Mouse (Mus musculus) CH12.LX (cell line): Measurements from ENCODE around the gene Lyl1. TPM values are rescaled to one million over a fixed set of nuclear protein-coding genes. Genes with fewer than 3 reads are reported as not detected.

Experiments used
- DNase-seq: peaks from one replicate; pipeline ENCODE4 v3.0.0-alpha.2; 2013; ENCODE audit errors: extremely low read depth
- H3K27ac ChIP-seq: 2 replicates; pipeline ENCODE4 v1.5.1; 2012; ENCODE audit warnings: low read depth, mild to moderate bottlenecking, control low read depth, moderate library complexity; ENCODE audit not compliant: insufficient read depth
- H3K27me3 ChIP-seq: replicated peaks from 2 replicates; pipeline ENCODE3; 2012; ENCODE audit warnings: inconsistent platforms
- H3K36me3 ChIP-seq, 2 experiments: replicated peaks in 1 of 2; 2 replicates each; pipeline versions ENCODE3 to v1.6.1; 2012; ENCODE audit warnings: inconsistent platforms in 1 of 2, low read length in 1 of 2, mild to moderate bottlenecking in 1 of 2, mixed read lengths in 1 of 2, moderate library complexity in 1 of 2; ENCODE audit not compliant: control insufficient read depth in 1 of 2, insufficient read depth in 1 of 2
- H3K4me1 ChIP-seq, 2 experiments: 2 replicates each; pipeline ENCODE4 v1.6.1; 2012; ENCODE audit warnings: inconsistent platforms in 1 of 2, moderate library complexity in 1 of 2; ENCODE audit not compliant: insufficient read depth in 2 of 2, control insufficient read depth in 1 of 2
- H3K4me2 ChIP-seq: 2 replicates; pipeline ENCODE4 v1.6.1; 2012; ENCODE audit warnings: low read depth, mild to moderate bottlenecking, control low read depth; ENCODE audit not compliant: poor library complexity, insufficient read depth, severe bottlenecking
- H3K4me3 ChIP-seq, 3 experiments: fragments of 150-350 bp in 1 of 3; sonication (generic) in 1 of 3; replicated peaks in 1 of 3; 2 replicates each; pipeline versions ENCODE3 to v1.5.1; 2011 to 2012; ENCODE audit warnings: low read depth in 2 of 3, low read length in 2 of 3, mild to moderate bottlenecking in 2 of 3, moderate library complexity in 2 of 3, control low read depth in 1 of 3, improper control_type of control experiment in 1 of 3, inconsistent platforms in 1 of 3, mixed read lengths in 1 of 3; ENCODE audit not compliant: poor library complexity in 1 of 3
- H3K79me2 ChIP-seq: replicated peaks from 2 replicates; pipeline ENCODE4 v1.6.1; 2012; ENCODE audit warnings: mild to moderate bottlenecking, moderate library complexity; ENCODE audit not compliant: control insufficient read depth, poor library complexity, insufficient read depth, severe bottlenecking; ENCODE audit errors: extremely low read depth
- H3K9ac ChIP-seq: 2 replicates; pipeline ENCODE4 v1.6.1; 2012; ENCODE audit warnings: low read depth, mild to moderate bottlenecking, control low read depth, moderate library complexity; ENCODE audit not compliant: insufficient read depth
- H3K9me3 ChIP-seq: replicated peaks from 2 replicates; pipeline ENCODE3; 2012; ENCODE audit warnings: low read length, inconsistent platforms, mixed read lengths
- BHLHE40 ChIP-seq: IDR thresholded peaks from 2 replicates; pipeline ENCODE4 v1.6.1; 2011; ENCODE audit warnings: mild to moderate bottlenecking, low read depth, low read length, improper control_type of control experiment
- CHD2 ChIP-seq: IDR thresholded peaks from 2 replicates; pipeline ENCODE4 v1.6.1; 2011; ENCODE audit warnings: low read length, improper control_type of control experiment
- CTCF ChIP-seq, 2 experiments: IDR thresholded peaks in 1 of 2; conservative IDR thresholded peaks in 1 of 2; 2 replicates each; pipeline ENCODE4 v1.5.1; 2011 to 2012; ENCODE audit warnings: low read depth in 2 of 2, low read length in 2 of 2, improper control_type of control experiment in 1 of 2, inconsistent platforms in 1 of 2, mild to moderate bottlenecking in 1 of 2, moderate library complexity in 1 of 2
- ELF1 ChIP-seq: IDR thresholded peaks from 2 replicates; pipeline ENCODE4 v1.6.1; 2014; ENCODE audit warnings: low read depth, mild to moderate bottlenecking, inconsistent platforms, low read length, improper control_type of control experiment
- EP300 ChIP-seq: IDR thresholded peaks from 2 replicates; pipeline ENCODE4 v1.6.1; 2011; ENCODE audit warnings: low read length, improper control_type of control experiment
- ETS1 ChIP-seq: conservative IDR thresholded peaks from 2 replicates; pipeline ENCODE4 v1.6.1; 2012; ENCODE audit warnings: low read depth, mild to moderate bottlenecking, inconsistent platforms, low read length, improper control_type of control experiment, moderate library complexity
- HCFC1 ChIP-seq: IDR thresholded peaks from 2 replicates; pipeline ENCODE4 v1.6.1; 2012; ENCODE audit warnings: low read depth, mild to moderate bottlenecking, inconsistent platforms, low read length, improper control_type of control experiment
- JUN ChIP-seq: IDR thresholded peaks from 2 replicates; pipeline ENCODE4 v1.6.1; 2011; ENCODE audit warnings: low read depth, mild to moderate bottlenecking, low read length, improper control_type of control experiment, moderate library complexity; ENCODE audit not compliant: insufficient read depth
- JUND ChIP-seq: conservative IDR thresholded peaks from 2 replicates; pipeline ENCODE4 v1.6.1; 2011; ENCODE audit warnings: low read depth, low read length, improper control_type of control experiment
- KAT2A ChIP-seq: IDR thresholded peaks from 2 replicates; pipeline ENCODE4 v1.6.1; 2012; ENCODE audit warnings: low read length, improper control_type of control experiment, inconsistent platforms; ENCODE audit not compliant: insufficient replicate concordance
- MAZ ChIP-seq: IDR thresholded peaks from 2 replicates; pipeline ENCODE4 v1.6.1; 2012; ENCODE audit warnings: low read depth, mild to moderate bottlenecking, inconsistent platforms, low read length, improper control_type of control experiment, moderate library complexity
- MEF2A ChIP-seq: IDR thresholded peaks from 2 replicates; pipeline ENCODE4 v1.6.1; 2014; ENCODE audit warnings: low read depth, mild to moderate bottlenecking, inconsistent platforms, low read length, improper control_type of control experiment, borderline replicate concordance
- MYC ChIP-seq: IDR thresholded peaks from 2 replicates; pipeline ENCODE4 v1.6.1; 2011; ENCODE audit warnings: low read depth, mild to moderate bottlenecking, improper control_type of control experiment, low read length
- NELFE ChIP-seq: IDR thresholded peaks from 2 replicates; pipeline ENCODE4 v1.6.1; 2011; ENCODE audit warnings: low read depth, low read length, improper control_type of control experiment
- PAX5 ChIP-seq: IDR thresholded peaks from 2 replicates; pipeline ENCODE4 v1.6.1; 2012; ENCODE audit warnings: low read length, inconsistent platforms, mixed read lengths
- RAD21 ChIP-seq: IDR thresholded peaks from 2 replicates; pipeline ENCODE4 v1.6.1; 2011; ENCODE audit warnings: low read depth, mild to moderate bottlenecking, low read length, improper control_type of control experiment, moderate library complexity
- RCOR1 ChIP-seq: conservative IDR thresholded peaks from 2 replicates; pipeline ENCODE4 v1.6.1; 2012; ENCODE audit warnings: low read depth, mild to moderate bottlenecking, inconsistent platforms, low read length, improper control_type of control experiment
- TCF12 ChIP-seq: IDR thresholded peaks from 2 replicates; pipeline ENCODE4 v1.6.1; 2014; ENCODE audit warnings: low read depth, mild to moderate bottlenecking, inconsistent platforms, low read length, improper control_type of control experiment
- UBTF ChIP-seq: IDR thresholded peaks from 2 replicates; pipeline ENCODE4 v1.6.1; 2012; ENCODE audit warnings: low read depth, mild to moderate bottlenecking, inconsistent platforms, low read length, improper control_type of control experiment, moderate library complexity
- USF1 ChIP-seq: IDR thresholded peaks from 2 replicates; pipeline ENCODE4 v1.6.1; 2014; ENCODE audit warnings: low read depth, mild to moderate bottlenecking, inconsistent platforms, low read length, improper control_type of control experiment
- USF2 ChIP-seq: conservative IDR thresholded peaks from 2 replicates; pipeline ENCODE4 v1.6.1; 2011; ENCODE audit warnings: low read depth, low read length, improper control_type of control experiment
- ZC3H11A ChIP-seq: IDR thresholded peaks from 2 replicates; pipeline ENCODE4 v1.6.1; 2012; ENCODE audit warnings: low read depth, mild to moderate bottlenecking, inconsistent platforms, low read length, improper control_type of control experiment
- dilution Hi-C: fragments of 300-500 bp; cut with MboI; formaldehyde crosslinking; loops from 2 replicates; pipeline ENCODE4 v1.14.3; 2020; ENCODE audit warnings: low sequenced_read_pairs; ENCODE audit not compliant: extremely low pct_unique_long_range_greater_than_20kb, extremely low pct_ligation_motif_present
- in situ Hi-C: fragments of 300-500 bp; cut with MboI; formaldehyde crosslinking; loops from 3 replicates; pipeline ENCODE4 v1.14.3; 2019; ENCODE audit warnings: low sequenced_read_pairs, low pct_ligation_motif_present, low pct_unique_long_range_greater_than_20kb, mixed read lengths
- polyA plus RNA-seq: library from polyadenylated mRNA; unstranded; fragments of >175 nt; gene quantifications from 2 replicates; pipeline ENCODE4 v1.2.1, GENCODE M21; 2012; ENCODE audit warnings: low read depth; ENCODE audit not compliant: insufficient read length
- total RNA-seq, 2 experiments: library from RNA; depleted of rRNA; stranded (reverse); fragments of 300-350 nt in 1 of 2; fragments of >200 nt in 1 of 2; gene quantifications; 2 replicates each; pipeline ENCODE4 v1.2.3; 2012 to 2014

Lyl1 gene
- total and polyA plus RNA-seq, 3 experiments, result 20.6 to 53.2 (median 38.5) TPM

- Histone ChIP-seq H3K79me2 (no peaks in the 10 kb centered on the region), H3K36me3 (no peaks in the 10 kb centered on the region), H3K9ac (no peak overlapping the region), H3K4me2 (no peak overlapping the region), H3K9me3 (no peaks in the 10 kb centered on the region), H3K4me3 (no peak overlapping the region), H3K27me3 (peaks cover 63% of the 10 kb centered on the region), H3K4me1 (peaks cover 0 to 7% of the 10 kb centered on the region in 2 experiments; a peak in 3 of 4 replicates), H3K27ac (no peak overlapping the region)
- DNase-seq, result no peak
- in situ Hi-C loops (no loop called here), dilution Hi-C loops (no loop called here)
- no peak for TF ChIP-seq NELFE
- TF ChIP-seq ETS1, result no peak
- no peak for TF ChIP-seq PAX5
- TF ChIP-seq, all 38 proteins: peak for 0
Observed at GRCm38 (mm10) chr8:84731371-84732177, 30.3 kb downstream of the Lyl1 start.

GRCm38 (mm10) chr8:84732545-84732944 lies 31.3 kb downstream of the Lyl1 start:
- Histone ChIP-seq H3K36me3 (no peaks in the 10 kb centered on the region), H3K4me2 (no peak overlapping the region), H3K4me1 (peaks cover 0 to 11% of the 10 kb centered on the region in 2 experiments; a peak in 3 of 4 replicates), H3K27ac (no peak overlapping the region), H3K9ac (no peak overlapping the region), H3K9me3 (no peaks in the 10 kb centered on the region), H3K27me3 (peaks cover 67% of the 10 kb centered on the region), H3K4me3 (no peak overlapping the region), H3K79me2 (no peaks in the 10 kb centered on the region)
- TF ChIP-seq MYC (no peak), CTCF (conservative IDR thresholded peaks at IDR 0.05 in 1 of 2, IDR thresholded peaks at IDR 0.05 in 1 of 2; ENCODE audit: low read depth in 2 of 2, low read length in 2 of 2) (no peak), ZC3H11A (no peak), MAZ (no peak), CHD2 (no peak), EP300 (no peak), JUN (no peak), MEF2A (no peak), HCFC1 (no peak), BHLHE40 (no peak), USF1 (no peak), ELF1 (no peak), USF2 (no peak), RAD21 (no peak), KAT2A (no peak), RCOR1 (no peak), JUND (no peak), TCF12 (no peak), UBTF (no peak)
- dilution Hi-C loops, result no loop called here
- DNase-seq, result no peak
- in situ Hi-C loops, result no loop called here
